Mouse (Mus musculus): Measurements from ENCODE around the gene Fkbp10. TPM values are rescaled to one million over a fixed set of nuclear protein-coding genes. Genes with fewer than 3 reads are reported as not detected.

The Fkbp10 gene
- polyA plus RNA-seq, 1 experiment: 6.6 TPM

- 0 out of 2 replicates have a peak, but pooled peaks cover 2% of the 10 kb centered on the region for H3K4me1 ChIP-seq (ENCODE audit: control insufficient read depth, insufficient read depth, low read length)
- TF ChIP-seq POLR2A (IDR thresholded peaks at IDR 0.05; ENCODE audit: control insufficient read depth, low read depth, low read length) (no peak), CTCF (IDR thresholded peaks at IDR 0.05; ENCODE audit: control insufficient read depth, insufficient read depth, insufficient replicate concordance, low read depth, low read length) (no peak)
Measured at GRCm38 (mm10) chr11:100406273-100406672, 9.2 kb upstream of the Fkbp10 start.

GRCm38 (mm10) chr11:100406995-100407705 is 8.3 kb upstream of the Fkbp10 start:
- H3K4me1 ChIP-seq (ENCODE audit: control insufficient read depth, insufficient read depth, low read length): no peaks in the 10 kb centered on the region

More at GRCm38 (mm10) chr11:100406273-100406672, 9.2 kb upstream of the Fkbp10 start:
- no peaks in the 10 kb centered on the region for H3K36me3 ChIP-seq (ENCODE audit: control insufficient read depth, insufficient read depth, low read length)
- no peak overlapping the region for H3K4me3 ChIP-seq (ENCODE audit: control insufficient read depth, low read depth, low read length)
- H3K27ac ChIP-seq (ENCODE audit: control insufficient read depth, insufficient read depth, low read depth, low read length): no peak overlapping the region
- H3K27me3 ChIP-seq (ENCODE audit: control insufficient read depth, insufficient read depth, low read length): no peaks in the 10 kb centered on the region

GRCm38 (mm10) chr11:100408076-100408834 is 7.2 kb upstream of the Fkbp10 start:
- peak; percentile 19; the same call in 1 of the 2 replicates for TF ChIP-seq CTCF (IDR thresholded peaks at IDR 0.05; ENCODE audit: control insufficient read depth, insufficient read depth, insufficient replicate concordance, low read depth, low read length)
- TF ChIP-seq POLR2A (IDR thresholded peaks at IDR 0.05; ENCODE audit: control insufficient read depth, low read depth, low read length): no peak
- no peaks in the 10 kb centered on the region for H3K36me3 ChIP-seq (ENCODE audit: control insufficient read depth, insufficient read depth, low read length)
- no peaks in the 10 kb centered on the region for H3K27me3 ChIP-seq (ENCODE audit: control insufficient read depth, insufficient read depth, low read length)
- no peak overlapping the region for H3K27ac ChIP-seq (ENCODE audit: control insufficient read depth, insufficient read depth, low read depth, low read length)
- no peak overlapping the region for H3K4me3 ChIP-seq (ENCODE audit: control insufficient read depth, low read depth, low read length)
- no peaks in the 10 kb centered on the region; the same call in 1 of the 2 replicates for H3K4me1 ChIP-seq (ENCODE audit: control insufficient read depth, insufficient read depth, low read length)

More at GRCm38 (mm10) chr11:100406995-100407705, 8.3 kb upstream of the Fkbp10 start:
- Histone ChIP-seq H3K27me3 (ENCODE audit: control insufficient read depth, insufficient read depth, low read length) (no peaks in the 10 kb centered on the region), H3K36me3 (ENCODE audit: control insufficient read depth, insufficient read depth, low read length) (no peaks in the 10 kb centered on the region), H3K4me3 (ENCODE audit: control insufficient read depth, low read depth, low read length) (no peak overlapping the region), H3K27ac (ENCODE audit: control insufficient read depth, insufficient read depth, low read depth, low read length) (no peak overlapping the region)
- TF ChIP-seq POLR2A (IDR thresholded peaks at IDR 0.05; ENCODE audit: control insufficient read depth, low read depth, low read length) (no peak), CTCF (IDR thresholded peaks at IDR 0.05; ENCODE audit: control insufficient read depth, insufficient read depth, insufficient replicate concordance, low read depth, low read length) (no peak)

- no peak for TF ChIP-seq POLR2A (IDR thresholded peaks at IDR 0.05; ENCODE audit: control insufficient read depth, low read depth, low read length)
- no peak for TF ChIP-seq CTCF (IDR thresholded peaks at IDR 0.05; ENCODE audit: control insufficient read depth, insufficient read depth, insufficient replicate concordance, low read depth, low read length)
- H3K4me3 ChIP-seq (ENCODE audit: control insufficient read depth, low read depth, low read length): no peak overlapping the region
- H3K36me3 ChIP-seq (ENCODE audit: control insufficient read depth, insufficient read depth, low read length): no peaks in the 10 kb centered on the region
- H3K27ac ChIP-seq (ENCODE audit: control insufficient read depth, insufficient read depth, low read depth, low read length): no peak overlapping the region
- H3K27me3 ChIP-seq (ENCODE audit: control insufficient read depth, insufficient read depth, low read length): no peaks in the 10 kb centered on the region
- peaks cover 6% of the 10 kb centered on the region for H3K4me1 ChIP-seq (ENCODE audit: control insufficient read depth, insufficient read depth, low read length)
Measured at GRCm38 (mm10) chr11:100408835-100409462, 6.5 kb upstream of the Fkbp10 start.

GRCm38 (mm10) chr11:100409686-100410085 is 5.8 kb upstream of the Fkbp10 start:
- TF ChIP-seq POLR2A (IDR thresholded peaks at IDR 0.05; ENCODE audit: control insufficient read depth, low read depth, low read length) (no peak), CTCF (IDR thresholded peaks at IDR 0.05; ENCODE audit: control insufficient read depth, insufficient read depth, insufficient replicate concordance, low read depth, low read length) (no peak)
- H3K4me1 ChIP-seq (ENCODE audit: control insufficient read depth, insufficient read depth, low read length): peaks cover 11% of the 10 kb centered on the region
- no peak overlapping the region for H3K4me3 ChIP-seq (ENCODE audit: control insufficient read depth, low read depth, low read length)
- H3K36me3 ChIP-seq (ENCODE audit: control insufficient read depth, insufficient read depth, low read length): no peaks in the 10 kb centered on the region
- no peak overlapping the region for H3K27ac ChIP-seq (ENCODE audit: control insufficient read depth, insufficient read depth, low read depth, low read length)
- no peaks in the 10 kb centered on the region for H3K27me3 ChIP-seq (ENCODE audit: control insufficient read depth, insufficient read depth, low read length)

GRCm38 (mm10) chr11:100411736-100412135 is 3.8 kb upstream of the Fkbp10 start:
- Histone ChIP-seq H3K27ac (ENCODE audit: control insufficient read depth, insufficient read depth, low read depth, low read length) (no peak overlapping the region), H3K4me1 (ENCODE audit: control insufficient read depth, insufficient read depth, low read length) (peaks cover 19% of the 10 kb centered on the region), H3K36me3 (ENCODE audit: control insufficient read depth, insufficient read depth, low read length) (no peaks in the 10 kb centered on the region), H3K4me3 (ENCODE audit: control insufficient read depth, low read depth, low read length) (no peak overlapping the region), H3K27me3 (ENCODE audit: control insufficient read depth, insufficient read depth, low read length) (no peaks in the 10 kb centered on the region)
- no peak for TF ChIP-seq CTCF (IDR thresholded peaks at IDR 0.05; ENCODE audit: control insufficient read depth, insufficient read depth, insufficient replicate concordance, low read depth, low read length)
- no peak for TF ChIP-seq POLR2A (IDR thresholded peaks at IDR 0.05; ENCODE audit: control insufficient read depth, low read depth, low read length)

GRCm38 (mm10) chr11:100413541-100413940 is 2.0 kb upstream of the Fkbp10 start:
- peak overlapping the region; percentile 71 for H3K4me3 ChIP-seq (ENCODE audit: control insufficient read depth, low read depth, low read length)
- peaks cover 19% of the 10 kb centered on the region for H3K4me1 ChIP-seq (ENCODE audit: control insufficient read depth, insufficient read depth, low read length)
- no peak overlapping the region for H3K27ac ChIP-seq (ENCODE audit: control insufficient read depth, insufficient read depth, low read depth, low read length)
- H3K36me3 ChIP-seq (ENCODE audit: control insufficient read depth, insufficient read depth, low read length): no peaks in the 10 kb centered on the region
- no peaks in the 10 kb centered on the region for H3K27me3 ChIP-seq (ENCODE audit: control insufficient read depth, insufficient read depth, low read length)
- no peak for TF ChIP-seq CTCF (IDR thresholded peaks at IDR 0.05; ENCODE audit: control insufficient read depth, insufficient read depth, insufficient replicate concordance, low read depth, low read length)
- no peak for TF ChIP-seq POLR2A (IDR thresholded peaks at IDR 0.05; ENCODE audit: control insufficient read depth, low read depth, low read length)
